Mouse (Mus musculus): Measurements from ENCODE around the gene Adh7. TPM values are rescaled to one million over a fixed set of nuclear protein-coding genes. Genes with fewer than 3 reads are reported as not detected.
A peak's percentile ranks its signal among the peaks of the same experiment; 100 is the strongest.

Adh7 gene
- polyA plus RNA-seq, 1 experiment, result not detected

DNA sequence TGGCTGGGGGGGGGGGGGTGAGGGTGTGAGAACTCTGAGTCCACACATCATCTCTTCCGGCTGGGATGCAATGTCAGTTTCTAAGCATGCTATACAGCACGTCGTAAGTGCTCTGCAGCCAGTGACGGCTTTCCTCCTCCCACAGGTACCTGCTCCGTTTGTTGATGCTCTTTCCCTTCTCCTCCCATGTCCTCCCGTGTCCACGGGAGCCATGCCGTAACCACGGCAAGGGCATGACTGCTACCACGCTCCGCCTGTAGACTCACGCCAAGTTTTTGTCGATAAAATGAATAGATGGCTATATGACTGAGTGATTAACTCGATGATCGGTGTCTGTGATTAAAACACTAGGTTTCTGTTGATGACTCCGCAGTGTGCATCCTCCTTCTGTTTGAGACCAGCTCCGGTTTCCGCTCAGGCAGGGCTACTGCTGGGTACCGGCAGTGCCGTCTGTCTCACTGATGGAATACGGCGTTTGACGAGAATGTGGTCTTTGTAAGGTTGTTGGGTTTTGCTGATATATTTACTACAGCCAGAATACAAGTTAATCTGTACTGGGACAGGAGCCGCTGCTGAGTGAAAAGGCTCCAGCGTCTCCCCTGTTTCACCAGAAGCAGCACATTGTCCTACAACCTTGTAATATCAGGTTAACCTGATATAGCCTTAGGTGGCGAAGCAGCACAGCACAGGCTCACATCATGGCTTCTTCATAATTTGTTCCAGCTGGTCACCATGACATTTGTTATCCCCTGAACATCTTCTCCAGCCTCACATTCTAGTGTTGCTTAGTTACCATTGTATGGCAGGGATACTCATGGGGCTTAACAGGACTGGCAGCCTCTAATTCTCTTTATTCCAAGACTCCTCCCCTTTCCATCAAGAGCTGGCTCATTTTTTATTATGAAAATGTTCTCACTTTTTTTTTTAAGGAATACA, 31.3 kb upstream of the Adh7 start:
- H3K27ac ChIP-seq (ENCODE audit: insufficient read depth, low read length), result no peak overlapping the region
- no peaks in the 10 kb centered on the region for H3K4me1 ChIP-seq (ENCODE audit: control insufficient read depth, insufficient read depth, insufficient read length)
- no peaks in the 10 kb centered on the region; the same call in 1 of the 2 replicates for H3K27me3 ChIP-seq (ENCODE audit: control insufficient read depth, insufficient read depth, low read length)
- WGBS, result 96% methylated on average over 26 of the region's 26 CpGs
- TF ChIP-seq CTCF (IDR thresholded peaks at IDR 0.05; ENCODE audit: extremely low read depth, insufficient read depth, insufficient read length, insufficient replicate concordance) (no peak), POLR2A (IDR thresholded peaks at IDR 0.05; ENCODE audit: low read depth, low read length) (no peak)
- no peaks in the 10 kb centered on the region for H3K36me3 ChIP-seq (ENCODE audit: control insufficient read depth, insufficient read depth, low read length)
- H3K4me3 ChIP-seq (ENCODE audit: extremely low read depth, insufficient read depth, insufficient read length), result no peak overlapping the region
- DNase-seq (ENCODE audit: low read depth in 1 of 2, low spot score in 2 of 2), result no peak

GRCm38 (mm10) chr3:138192260-138192659, 25.3 kb upstream of the Adh7 start:
- no peak overlapping the region for H3K4me3 ChIP-seq (ENCODE audit: extremely low read depth, insufficient read depth, insufficient read length)
- WGBS, result 73% methylated on average over 7 of the region's 7 CpGs
- no peaks in the 10 kb centered on the region for H3K27me3 ChIP-seq (ENCODE audit: control insufficient read depth, insufficient read depth, low read length)
- no peak overlapping the region for H3K27ac ChIP-seq (ENCODE audit: insufficient read depth, low read length)
- H3K4me1 ChIP-seq (ENCODE audit: control insufficient read depth, insufficient read depth, insufficient read length), result no peaks in the 10 kb centered on the region
- TF ChIP-seq POLR2A (IDR thresholded peaks at IDR 0.05; ENCODE audit: low read depth, low read length), result no peak
- no peak for TF ChIP-seq CTCF (IDR thresholded peaks at IDR 0.05; ENCODE audit: extremely low read depth, insufficient read depth, insufficient read length, insufficient replicate concordance)
- H3K36me3 ChIP-seq (ENCODE audit: control insufficient read depth, insufficient read depth, low read length), result no peaks in the 10 kb centered on the region
- no peak for DNase-seq (ENCODE audit: low read depth in 1 of 2, low spot score in 2 of 2)

DNA sequence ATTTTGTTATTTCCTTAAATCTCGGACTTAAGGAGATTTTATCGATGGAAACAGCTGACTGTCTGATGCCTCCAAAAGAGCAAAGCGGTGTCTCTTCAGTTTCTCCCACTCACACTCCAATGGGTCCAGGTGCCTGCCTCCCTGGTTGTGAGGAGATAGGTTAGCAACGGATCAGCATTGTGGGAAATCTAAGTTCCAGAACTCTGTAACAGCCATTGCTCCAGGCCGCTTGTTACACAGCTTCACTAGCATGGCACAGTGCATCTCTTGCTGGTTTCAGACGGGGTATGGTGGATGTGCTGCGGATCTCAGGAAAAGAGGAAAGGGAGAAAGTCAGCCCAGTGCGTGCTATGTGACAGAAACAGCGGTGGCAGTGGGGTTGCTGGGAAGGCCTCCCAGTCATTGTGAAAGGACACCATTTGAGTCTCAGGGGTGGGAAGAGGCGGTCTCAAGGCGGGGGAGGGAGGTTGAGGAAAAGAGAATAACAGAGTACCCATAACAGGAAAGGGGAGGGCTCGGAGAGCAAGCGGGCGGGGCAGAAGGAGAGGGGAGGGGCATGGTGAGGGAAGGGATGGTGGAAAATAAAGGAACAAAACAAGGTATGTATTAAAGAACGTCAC, 23.8 kb upstream of the Adh7 start, which contains the start of gene 4930579F01Rik:
TSS of gene 4930579F01Rik (minus strand) at position 143 of the 620 bp plus-strand sequence.
- 86% methylated on average over 15 of the region's 15 CpGs for WGBS
- no peaks in the 10 kb centered on the region for H3K27me3 ChIP-seq (ENCODE audit: control insufficient read depth, insufficient read depth, low read length)

DNA sequence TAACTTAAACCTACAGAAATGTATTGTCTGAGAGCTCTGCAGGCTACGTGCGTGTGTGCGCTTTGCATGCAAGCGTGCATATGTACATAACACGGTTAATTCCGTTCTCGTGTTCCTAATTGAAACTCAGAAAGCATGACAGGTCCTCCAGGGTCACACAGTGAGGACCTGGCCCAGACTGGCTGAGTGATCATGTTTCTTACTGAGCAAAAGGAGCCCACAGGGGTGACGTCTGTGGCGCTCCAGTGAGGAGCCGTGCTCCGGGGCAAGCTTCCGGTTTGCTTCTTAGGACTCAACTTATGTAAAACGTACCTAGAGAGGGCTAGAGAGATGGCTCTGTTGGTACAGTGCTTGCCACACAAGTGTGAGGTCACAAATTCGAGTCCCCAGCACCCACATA, 20.5 kb upstream of the Adh7 start:
- DNase-seq (ENCODE audit: low read depth in 1 of 2, low spot score in 2 of 2), result no peak
- Histone ChIP-seq H3K36me3 (ENCODE audit: control insufficient read depth, insufficient read depth, low read length) (no peaks in the 10 kb centered on the region), H3K27me3 (ENCODE audit: control insufficient read depth, insufficient read depth, low read length) (no peaks in the 10 kb centered on the region), H3K4me3 (ENCODE audit: extremely low read depth, insufficient read depth, insufficient read length) (no peak overlapping the region), H3K4me1 (ENCODE audit: control insufficient read depth, insufficient read depth, insufficient read length) (no peaks in the 10 kb centered on the region), H3K27ac (ENCODE audit: insufficient read depth, low read length) (no peak overlapping the region)
- no peak for TF ChIP-seq POLR2A (IDR thresholded peaks at IDR 0.05; ENCODE audit: low read depth, low read length)
- no peak for TF ChIP-seq CTCF (IDR thresholded peaks at IDR 0.05; ENCODE audit: extremely low read depth, insufficient read depth, insufficient read length, insufficient replicate concordance)
- 87% methylated on average over 14 of the region's 14 CpGs for WGBS

More for the DNA sequence above, 23.8 kb upstream of the Adh7 start, which contains the start of gene 4930579F01Rik:
- no peaks in the 10 kb centered on the region for H3K4me1 ChIP-seq (ENCODE audit: control insufficient read depth, insufficient read depth, insufficient read length)
- H3K27ac ChIP-seq (ENCODE audit: insufficient read depth, low read length), result no peak within 1 kb of the TSS
- H3K36me3 ChIP-seq (ENCODE audit: control insufficient read depth, insufficient read depth, low read length), result no peaks in the 10 kb centered on the region
- H3K4me3 ChIP-seq (ENCODE audit: extremely low read depth, insufficient read depth, insufficient read length), result no peak within 1 kb of the TSS
- DNase-seq (ENCODE audit: low read depth in 1 of 2, low spot score in 2 of 2), result no peak
- TF ChIP-seq POLR2A (IDR thresholded peaks at IDR 0.05; ENCODE audit: low read depth, low read length) (no peak), CTCF (IDR thresholded peaks at IDR 0.05; ENCODE audit: extremely low read depth, insufficient read depth, insufficient read length, insufficient replicate concordance) (no peak)

DNA sequence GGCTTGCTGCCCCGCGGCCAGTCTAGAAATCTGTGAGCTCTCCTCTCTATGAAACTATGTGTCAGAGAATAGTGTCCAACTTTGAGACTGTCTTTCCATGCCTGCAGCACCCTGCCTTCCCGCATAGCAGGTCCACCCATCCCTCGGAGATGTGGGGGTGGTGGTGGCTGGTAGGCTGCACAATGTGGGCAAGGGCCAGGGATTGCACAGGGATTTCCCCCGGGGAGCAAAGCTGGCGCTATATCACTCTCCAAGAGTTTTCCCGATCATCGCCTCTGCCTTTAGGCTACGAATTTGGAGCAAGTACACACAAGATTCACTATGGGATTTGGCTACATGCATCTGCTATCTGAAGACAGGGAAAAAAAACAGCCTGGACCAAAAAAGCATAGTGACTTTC, 20.0 kb upstream of the Adh7 start:
- no peak overlapping the region for H3K27ac ChIP-seq (ENCODE audit: insufficient read depth, low read length)
- H3K4me3 ChIP-seq (ENCODE audit: extremely low read depth, insufficient read depth, insufficient read length), result no peak overlapping the region
- DNase-seq (ENCODE audit: low read depth in 1 of 2, low spot score in 2 of 2), result no peak
- H3K27me3 ChIP-seq (ENCODE audit: control insufficient read depth, insufficient read depth, low read length), result no peaks in the 10 kb centered on the region
- TF ChIP-seq POLR2A (IDR thresholded peaks at IDR 0.05; ENCODE audit: low read depth, low read length) (no peak), CTCF (IDR thresholded peaks at IDR 0.05; ENCODE audit: extremely low read depth, insufficient read depth, insufficient read length, insufficient replicate concordance) (no peak)
- 72% methylated on average over 9 of the region's 9 CpGs for WGBS
- H3K4me1 ChIP-seq (ENCODE audit: control insufficient read depth, insufficient read depth, insufficient read length), result no peaks in the 10 kb centered on the region
- H3K36me3 ChIP-seq (ENCODE audit: control insufficient read depth, insufficient read depth, low read length), result no peaks in the 10 kb centered on the region

- H3K4me1 ChIP-seq (ENCODE audit: control insufficient read depth, insufficient read depth, insufficient read length), result no peaks in the 10 kb centered on the region
- H3K36me3 ChIP-seq (ENCODE audit: control insufficient read depth, insufficient read depth, low read length), result no peaks in the 10 kb centered on the region
- TF ChIP-seq CTCF (IDR thresholded peaks at IDR 0.05; ENCODE audit: extremely low read depth, insufficient read depth, insufficient read length, insufficient replicate concordance), result peak; percentile 62; the same call in 1 of the 2 replicates
- TF ChIP-seq POLR2A (IDR thresholded peaks at IDR 0.05; ENCODE audit: low read depth, low read length), result no peak
- no peak overlapping the region for H3K27ac ChIP-seq (ENCODE audit: insufficient read depth, low read length)
- WGBS, result 27% methylated on average over 20 of the region's 20 CpGs
- no peak overlapping the region for H3K4me3 ChIP-seq (ENCODE audit: extremely low read depth, insufficient read depth, insufficient read length)
- no peaks in the 10 kb centered on the region for H3K27me3 ChIP-seq (ENCODE audit: control insufficient read depth, insufficient read depth, low read length)
- DNase-seq (ENCODE audit: low read depth in 1 of 2, low spot score in 2 of 2), result peak; percentile 36 to 66
Measured at GRCm38 (mm10) chr3:138197973-138198721, 19.4 kb upstream of the Adh7 start.
